Mouse (Mus musculus) heart, adult 2 months (tissue): ENCODE results near the gene Arl6. TPM values are rescaled to one million over a fixed set of nuclear protein-coding genes. Genes with fewer than 3 reads are reported as not detected.

Experiments
- DNase-seq, 2 experiments: peaks; one replicate each; pipeline ENCODE4 v3.0.0; 2021
- H3K27ac ChIP-seq: fragments of 200-600 bp; 2 replicates; pipeline ENCODE4 v1.8.1; 2022
- H3K27me3 ChIP-seq: fragments of 200-500 bp; 2 replicates; pipeline ENCODE4 v1.6.1; 2012; ENCODE audit warnings: mild to moderate bottlenecking, low read length, inconsistent platforms, mixed read lengths; ENCODE audit not compliant: control insufficient read depth, insufficient read depth
- H3K36me3 ChIP-seq: fragments of 200-500 bp; 2 replicates; pipeline ENCODE4 v1.6.1; 2012; ENCODE audit warnings: low read length, inconsistent platforms; ENCODE audit not compliant: control insufficient read depth, insufficient read depth
- H3K4me1 ChIP-seq: fragments of 200-500 bp; 2 replicates; pipeline ENCODE4 v1.6.1; 2011; ENCODE audit warnings: low read length; ENCODE audit not compliant: control insufficient read depth, insufficient read depth
- H3K4me3 ChIP-seq: fragments of 200-600 bp; 2 replicates; pipeline ENCODE4 v1.8.1; 2022
- H3K79me2 ChIP-seq: fragments of 200-500 bp; replicated peaks from 2 replicates; pipeline ENCODE4 v1.6.1; 2012; ENCODE audit warnings: mild to moderate bottlenecking, inconsistent platforms, low read length, moderate library complexity, mixed read lengths; ENCODE audit not compliant: control insufficient read depth, insufficient read depth
- H3K9ac ChIP-seq: fragments of 200-500 bp; 2 replicates; pipeline ENCODE4 v1.6.1; 2012; ENCODE audit warnings: low read depth, mild to moderate bottlenecking, control low read depth, inconsistent platforms, low read length, mixed read lengths
- CTCF ChIP-seq: fragments of 200-600 bp; IDR thresholded peaks from 2 replicates; pipeline ENCODE4 v1.8.1; 2022; ENCODE audit warnings: antibody characterized with exemption, mild to moderate bottlenecking, moderate library complexity
- EP300 ChIP-seq: fragments of 200-500 bp; IDR thresholded peaks from 2 replicates; pipeline ENCODE4 v1.6.1; 2011; ENCODE audit warnings: low read depth, low read length, control low read depth; ENCODE audit not compliant: insufficient read depth
- POLR2A ChIP-seq: fragments of 200-500 bp; IDR thresholded peaks from 2 replicates; pipeline ENCODE4 v1.6.1; 2011; ENCODE audit warnings: mild to moderate bottlenecking, low read depth, low read length, control low read depth; ENCODE audit not compliant: insufficient read depth
- WGBS: fragments of 180-500 bp; shearing (Covaris S2); methylation state at CpG from one replicate; pipeline ENCODE4 v1.1.7; 2018; 5-methylcytosine and 5-hydroxymethylcytosine counted together
- intact Hi-C: fragments of 180-260 bp; cut with DNase I; formaldehyde crosslinking; loops from one replicate; pipeline ENCODE4 v1.15.1; 2025
- polyA plus RNA-seq: library from polyadenylated mRNA; depleted of rRNA; stranded (reverse); fragments of >200 nt; gene quantifications from 2 replicates; pipeline ENCODE4 v1.2.3, GENCODE M21; 2012
- total RNA-seq, 2 experiments: library from RNA; stranded (reverse); gene quantifications; 2 replicates each; pipeline ENCODE4 v1.2.3; 2021

Gene Arl6
- total and polyA plus RNA-seq, 3 experiments, result 1.9 to 4.2 (median 3.7) TPM

DNA sequence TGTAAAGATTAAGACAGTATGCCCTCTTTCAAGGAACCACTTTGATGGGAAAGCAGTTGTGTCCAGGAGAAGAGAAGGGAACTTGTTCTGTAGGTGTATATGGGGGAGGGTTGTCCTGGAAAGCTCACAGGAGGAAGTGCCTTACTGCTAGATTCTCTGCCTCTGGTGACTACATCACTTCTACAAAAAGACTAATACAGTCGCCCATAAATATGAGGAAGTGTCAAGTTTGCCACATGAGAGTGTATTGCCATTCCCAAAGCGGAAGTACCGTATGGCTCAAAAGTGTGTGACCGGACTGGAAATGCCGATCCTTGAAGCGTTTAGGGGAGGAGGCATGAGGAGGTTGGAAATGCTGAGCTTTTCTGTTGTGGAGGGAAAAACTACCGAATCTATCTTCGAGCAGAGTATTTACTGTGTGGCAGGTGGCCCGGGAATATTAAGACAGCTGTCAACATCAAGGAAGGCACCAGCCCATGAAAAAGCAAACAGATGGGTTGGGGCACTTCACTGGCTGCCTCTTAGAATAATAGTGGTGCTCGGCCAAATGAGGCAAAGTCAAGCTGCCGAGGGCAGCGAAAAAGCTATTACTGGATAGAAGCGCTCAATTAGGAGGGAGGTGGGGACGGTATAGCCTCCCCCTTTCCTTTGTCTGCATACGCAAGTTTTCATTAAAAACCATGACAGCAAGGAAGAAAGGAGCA, 35.0 kb downstream of the Arl6 start:
- Histone ChIP-seq H3K79me2 (no peaks in the 10 kb centered on the region), H3K9ac (no peak overlapping the region), H3K27ac (no peak overlapping the region), H3K36me3 (no peaks in the 10 kb centered on the region), H3K4me3 (no peak overlapping the region), H3K27me3 (no peaks in the 10 kb centered on the region), H3K4me1 (peaks cover 1% of the 10 kb centered on the region; the same call in 1 of the 2 replicates)
- no peak for DNase-seq
- WGBS, result 81% methylated on average over 15 of the region's 15 CpGs
- TF ChIP-seq EP300 (no peak), POLR2A (no peak), CTCF (no peak)
- intact Hi-C loops, result loop anchor here (5.0 kb wide), 1 partner anchor 132 kb away; the partner anchor contains the start of gene Riox2

GRCm38 (mm10) chr16:59600311-59601251, 38.6 kb downstream of the Arl6 start, which contains the start of gene Crybg3:
TSS of gene Crybg3 (minus strand) at chr16:59600979.
- Histone ChIP-seq H3K4me3 (peak within 1 kb of the TSS; percentile 84), H3K9ac (peak within 1 kb of the TSS; percentile 83), H3K4me1 (peaks cover 8% of the 10 kb centered on the region), H3K27ac (peak within 1 kb of the TSS; percentile 98), H3K27me3 (no peaks in the 10 kb centered on the region), H3K79me2 (peaks cover 3% of the 10 kb centered on the region; the same call in 1 of the 2 replicates), H3K36me3 (peaks cover 11% of the 10 kb centered on the region)
- DNase-seq, result peak; percentile 93
- TF ChIP-seq CTCF (peak; percentile 54), EP300 (no peak), POLR2A (no peak; the same call in 1 of the 2 replicates)
- intact Hi-C loops, result loop anchor here (1.0 to 5.0 kb wide), 3 partner anchors 33 to 128 kb away; partner anchors contain the start of genes Arl6 and Riox2
- under 1% methylated on average over 81 of the region's 90 CpGs for WGBS

DNA sequence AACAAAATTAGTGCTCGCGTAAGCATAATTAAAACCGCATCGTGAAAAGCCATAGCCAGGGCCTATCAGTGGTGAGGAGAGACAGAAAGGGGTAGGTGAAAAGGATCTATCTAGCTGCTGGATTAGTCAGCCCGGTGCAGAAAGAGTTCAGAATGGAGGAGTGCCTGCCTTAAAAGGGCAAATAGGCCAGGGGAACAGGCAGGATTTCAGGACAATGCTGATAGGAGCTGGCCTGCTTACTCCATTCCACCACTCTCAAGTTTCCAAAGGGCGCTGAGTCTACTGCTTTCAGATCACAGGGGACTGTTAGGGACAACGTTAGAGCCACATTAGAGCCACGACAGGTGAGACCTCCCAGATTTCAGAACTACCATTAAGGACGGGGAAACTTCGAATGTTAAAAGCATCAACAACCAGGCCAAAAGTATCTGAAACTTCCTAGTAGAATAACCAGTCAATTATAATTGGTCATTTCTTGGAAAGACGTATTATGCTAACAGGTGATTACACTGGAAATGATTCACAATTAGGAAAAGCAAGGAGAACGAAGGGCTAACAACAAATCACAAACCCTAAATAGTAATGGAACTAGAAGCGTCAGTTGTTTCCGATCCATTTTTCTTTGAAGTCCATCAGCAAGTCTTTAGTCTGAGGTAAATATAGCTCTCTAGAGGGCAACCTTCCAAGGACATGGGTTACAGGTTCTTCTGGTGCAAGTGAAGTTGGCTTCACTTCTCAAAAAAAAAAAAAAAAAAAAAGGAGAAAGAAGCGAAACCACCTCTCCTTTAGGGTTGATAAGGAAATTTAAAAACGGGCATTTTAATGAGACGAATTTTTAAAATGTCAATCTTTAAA, 39.6 kb downstream of the Arl6 start:
- TF ChIP-seq POLR2A, result no peak
- TF ChIP-seq EP300, result no peak
- TF ChIP-seq CTCF, result no peak
- 5% methylated on average over 17 of the region's 17 CpGs for WGBS
- Histone ChIP-seq H3K27me3 (no peaks in the 10 kb centered on the region), H3K79me2 (peaks cover 3% of the 10 kb centered on the region; the same call in 1 of the 2 replicates), H3K36me3 (peaks cover 16% of the 10 kb centered on the region), H3K9ac (peak overlapping the region; percentile 83), H3K27ac (peak overlapping the region; percentile 98), H3K4me1 (peaks cover 13% of the 10 kb centered on the region), H3K4me3 (peak overlapping the region; percentile 84)
- intact Hi-C loops, result loop anchor here (1.0 to 10.0 kb wide), 4 partner anchors 32 to 127 kb away; partner anchors contain the start of genes Arl6 and Riox2
- DNase-seq, result peak; percentile 53 to 60

DNA sequence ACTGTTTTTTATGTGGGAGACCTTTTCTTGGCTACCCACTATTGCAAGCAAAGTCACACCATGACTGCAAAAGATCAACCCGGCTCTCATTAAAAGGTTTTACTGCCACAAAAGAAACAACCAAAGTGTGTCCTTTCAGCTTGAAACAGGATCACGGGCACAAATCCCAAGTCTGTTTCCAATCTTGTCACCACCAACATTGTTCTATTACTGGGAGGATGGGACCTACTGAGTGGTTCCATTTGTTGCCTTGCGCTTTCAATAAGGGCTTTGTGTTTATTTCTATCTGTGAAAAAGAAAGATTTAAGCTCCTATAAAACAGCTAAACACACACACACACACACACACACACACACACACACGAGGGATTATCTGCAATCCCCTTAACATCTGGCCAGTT, 40.2 kb downstream of the Arl6 start:
- TF ChIP-seq CTCF (no peak), EP300 (no peak), POLR2A (no peak)
- intact Hi-C loops, result loop anchor here (10.0 kb wide), 1 partner anchor 54 kb away; no protein-coding TSS in a partner anchor

GRCm38 (mm10) chr16:59597256-59597655, 41.9 kb downstream of the Arl6 start:
- peaks cover 16% of the 10 kb centered on the region for H3K4me1 ChIP-seq
- peaks cover 25% of the 10 kb centered on the region for H3K36me3 ChIP-seq
- peaks cover 7% of the 10 kb centered on the region for H3K79me2 ChIP-seq
- DNase-seq, result no peak
- no peak overlapping the region for H3K27ac ChIP-seq
- TF ChIP-seq EP300, result no peak
- no peak for TF ChIP-seq POLR2A
- TF ChIP-seq CTCF, result no peak
- no peak overlapping the region for H3K4me3 ChIP-seq
- H3K9ac ChIP-seq, result no peak overlapping the region
- 88% methylated on average over 6 of the region's 6 CpGs for WGBS
- intact Hi-C loops, result loop anchor here (10.0 kb wide), 1 partner anchor 52 kb away; no protein-coding TSS in a partner anchor
- H3K27me3 ChIP-seq, result no peaks in the 10 kb centered on the region

More for the DNA sequence above, 40.2 kb downstream of the Arl6 start:
- 21% methylated on average over 4 of the region's 4 CpGs for WGBS
- peaks cover 3% of the 10 kb centered on the region; the same call in 1 of the 2 replicates for H3K79me2 ChIP-seq
- peak overlapping the region; percentile 98 for H3K27ac ChIP-seq
- no peaks in the 10 kb centered on the region for H3K27me3 ChIP-seq
- H3K4me3 ChIP-seq, result peak overlapping the region; percentile 84
- peak overlapping the region; percentile 24 for H3K9ac ChIP-seq
- peaks cover 20% of the 10 kb centered on the region for H3K36me3 ChIP-seq
- DNase-seq, result no peak
- peaks cover 15% of the 10 kb centered on the region for H3K4me1 ChIP-seq
